Mouse (Mus musculus) forebrain, embryonic 15.5 days (tissue): ENCODE measurements at regions not wholly inside any gene's neighbourhood (a gene's known extent, or its start where the extent isn't known, plus 50 kb on each side); places are given as distances from the start of the nearest gene placed in this dataset.

ENCODE experiments used
- ATAC-seq: fragments of 200-750 bp; cut with Nextera tagmentation; replicated peaks from 2 replicates; pipeline ENCODE4 v1.8.0; 2017; ENCODE audit warnings: mild to moderate bottlenecking, moderate TSS enrichment, moderate library complexity
- H3K27ac ChIP-seq: fragments of 300-500 bp; sonication (generic); replicated peaks from 2 replicates; pipeline ENCODE4 v1.5.1; 2015; ENCODE audit warnings: mild to moderate bottlenecking, inconsistent platforms
- H3K27me3 ChIP-seq: fragments of 300-500 bp; sonication (generic); 2 replicates; pipeline ENCODE4 v1.6.1; 2015; ENCODE audit warnings: inconsistent platforms
- H3K36me3 ChIP-seq: fragments of 300-500 bp; sonication (generic); 2 replicates; pipeline ENCODE4 v1.6.1; 2015; ENCODE audit warnings: mild to moderate bottlenecking, inconsistent platforms
- H3K4me1 ChIP-seq: fragments of 300-500 bp; sonication (generic); 2 replicates; pipeline ENCODE4 v1.6.1; 2015; ENCODE audit warnings: inconsistent platforms
- H3K4me2 ChIP-seq: fragments of 300-500 bp; sonication (generic); replicated peaks from 2 replicates; pipeline ENCODE4 v1.6.1; 2015; ENCODE audit warnings: mild to moderate bottlenecking, inconsistent platforms
- H3K4me3 ChIP-seq: fragments of 300-500 bp; sonication (generic); 2 replicates; pipeline ENCODE4 v1.5.1; 2015; ENCODE audit warnings: mild to moderate bottlenecking, inconsistent platforms
- H3K9ac ChIP-seq: fragments of 300-500 bp; sonication (generic); replicated peaks from 2 replicates; pipeline ENCODE4 v1.6.1; 2015; ENCODE audit warnings: mild to moderate bottlenecking, inconsistent platforms
- H3K9me3 ChIP-seq: fragments of 300-500 bp; sonication (generic); 2 replicates; pipeline ENCODE4 v1.6.1; 2016; ENCODE audit warnings: inconsistent platforms
- WGBS: fragments of 180-500 bp; shearing (Covaris S2); methylation state at CpG from one replicate; pipeline ENCODE4 v1.1.7; 2015; ENCODE audit warnings: mixed read lengths; 5-methylcytosine and 5-hydroxymethylcytosine counted together

- no peak overlapping the region for H3K27ac ChIP-seq
- WGBS, result 40% methylated on average over 9 of the region's 9 CpGs
- H3K4me1 ChIP-seq, result peaks cover 6% of the 10 kb centered on the region; the same call in 1 of the 2 replicates
- H3K4me2 ChIP-seq, result no peak overlapping the region
- no peak for ATAC-seq
- H3K4me3 ChIP-seq, result no peak overlapping the region
- no peaks in the 10 kb centered on the region for H3K9me3 ChIP-seq
- no peaks in the 10 kb centered on the region for H3K27me3 ChIP-seq
- H3K9ac ChIP-seq, result no peak overlapping the region
- no peaks in the 10 kb centered on the region for H3K36me3 ChIP-seq
Measured at GRCm38 (mm10) chr4:87718166-87718805, 314.9 kb downstream of the Mllt3 start.

GRCm38 (mm10) chr4:87715212-87715933, 317.8 kb downstream of the Mllt3 start:
- 80% methylated on average over 11 of the region's 11 CpGs for WGBS
- no peaks in the 10 kb centered on the region for H3K9me3 ChIP-seq
- no peaks in the 10 kb centered on the region for H3K27me3 ChIP-seq
- no peak for ATAC-seq
- no peaks in the 10 kb centered on the region for H3K36me3 ChIP-seq
- H3K27ac ChIP-seq, result no peak overlapping the region
- no peak overlapping the region for H3K4me3 ChIP-seq
- no peak overlapping the region for H3K9ac ChIP-seq
- H3K4me2 ChIP-seq, result no peak overlapping the region
- peaks cover 6% of the 10 kb centered on the region; the same call in 1 of the 2 replicates for H3K4me1 ChIP-seq

- no peaks in the 10 kb centered on the region for H3K27me3 ChIP-seq
- ATAC-seq, result no peak
- no peak overlapping the region for H3K9ac ChIP-seq
- WGBS, result 92% methylated on average over 2 of the region's 2 CpGs
- H3K4me3 ChIP-seq, result no peak overlapping the region
- H3K4me1 ChIP-seq, result peaks cover 8% of the 10 kb centered on the region; the same call in 1 of the 2 replicates
- H3K27ac ChIP-seq, result no peak overlapping the region
- no peak overlapping the region for H3K4me2 ChIP-seq
- H3K9me3 ChIP-seq, result no peaks in the 10 kb centered on the region
- H3K36me3 ChIP-seq, result no peaks in the 10 kb centered on the region
Measured at GRCm38 (mm10) chr4:87712691-87713090, 320.5 kb downstream of the Mllt3 start.

GRCm38 (mm10) chr4:87712286-87712685, 320.9 kb downstream of the Mllt3 start:
- 93% methylated on average over 3 of the region's 3 CpGs for WGBS
- H3K9ac ChIP-seq, result no peak overlapping the region
- no peak for ATAC-seq
- no peaks in the 10 kb centered on the region for H3K27me3 ChIP-seq
- no peaks in the 10 kb centered on the region for H3K9me3 ChIP-seq
- H3K4me3 ChIP-seq, result no peak overlapping the region
- H3K4me2 ChIP-seq, result no peak overlapping the region
- H3K4me1 ChIP-seq, result peaks cover 8% of the 10 kb centered on the region; the same call in 1 of the 2 replicates
- H3K36me3 ChIP-seq, result no peaks in the 10 kb centered on the region
- H3K27ac ChIP-seq, result no peak overlapping the region

GRCm38 (mm10) chr4:87711185-87711827, 321.9 kb downstream of the Mllt3 start:
- H3K4me2 ChIP-seq, result no peak overlapping the region
- peaks cover 8% of the 10 kb centered on the region; the same call in 1 of the 2 replicates for H3K4me1 ChIP-seq
- no peak overlapping the region for H3K4me3 ChIP-seq
- ATAC-seq, result no peak
- H3K27ac ChIP-seq, result no peak overlapping the region
- no peaks in the 10 kb centered on the region for H3K36me3 ChIP-seq
- no peaks in the 10 kb centered on the region for H3K27me3 ChIP-seq
- no peak overlapping the region for H3K9ac ChIP-seq
- no peaks in the 10 kb centered on the region for H3K9me3 ChIP-seq
- WGBS, result 89% methylated on average over 8 of the region's 8 CpGs

- ATAC-seq, result peak; percentile 57; the same call in 1 of the 2 replicates
Measured at GRCm38 (mm10) chr4:87708981-87709645, 324.1 kb downstream of the Mllt3 start.

GRCm38 (mm10) chr4:87707386-87707785, 325.8 kb downstream of the Mllt3 start:
- Histone ChIP-seq H3K36me3 (no peaks in the 10 kb centered on the region), H3K4me1 (peaks cover 8% of the 10 kb centered on the region; the same call in 1 of the 2 replicates), H3K9ac (no peak overlapping the region), H3K4me3 (no peak overlapping the region), H3K4me2 (no peak overlapping the region), H3K27ac (no peak overlapping the region), H3K9me3 (no peaks in the 10 kb centered on the region), H3K27me3 (no peaks in the 10 kb centered on the region)
- no peak for ATAC-seq
- WGBS, result 56% methylated on average over 2 of the region's 2 CpGs

More at GRCm38 (mm10) chr4:87708981-87709645, 324.1 kb downstream of the Mllt3 start:
- Histone ChIP-seq H3K4me1 (peaks cover 8% of the 10 kb centered on the region; the same call in 1 of the 2 replicates), H3K4me3 (no peak overlapping the region), H3K27me3 (no peaks in the 10 kb centered on the region), H3K27ac (0 out of 2 replicates have a peak overlapping the region, but pooled peaks have one; percentile 15), H3K9ac (no peak overlapping the region), H3K4me2 (no peak overlapping the region), H3K36me3 (no peaks in the 10 kb centered on the region), H3K9me3 (no peaks in the 10 kb centered on the region)
- WGBS, result 7% methylated on average over 5 of the region's 5 CpGs

GRCm38 (mm10) chr4:87702834-87703233, 330.3 kb downstream of the Mllt3 start:
- Histone ChIP-seq H3K36me3 (no peaks in the 10 kb centered on the region), H3K9me3 (no peaks in the 10 kb centered on the region), H3K4me2 (no peak overlapping the region), H3K4me3 (no peak overlapping the region), H3K9ac (no peak overlapping the region), H3K4me1 (peaks cover 5% of the 10 kb centered on the region; the same call in 1 of the 2 replicates), H3K27ac (no peak overlapping the region), H3K27me3 (no peaks in the 10 kb centered on the region)
- ATAC-seq, result 0 out of 2 replicates have a peak, but pooled peaks have one; percentile 29
- 16% methylated on average over 4 of the region's 4 CpGs for WGBS

- no peak overlapping the region for H3K4me2 ChIP-seq
Measured at GRCm38 (mm10) chr4:87702290-87702689, 330.9 kb downstream of the Mllt3 start.

GRCm38 (mm10) chr4:87701024-87701423, 332.1 kb downstream of the Mllt3 start:
- Histone ChIP-seq H3K4me2 (no peak overlapping the region), H3K36me3 (no peaks in the 10 kb centered on the region), H3K4me3 (no peak overlapping the region), H3K9ac (no peak overlapping the region), H3K9me3 (no peaks in the 10 kb centered on the region), H3K27ac (no peak overlapping the region), H3K27me3 (no peaks in the 10 kb centered on the region), H3K4me1 (peaks cover 5% of the 10 kb centered on the region; the same call in 1 of the 2 replicates)
- 72% methylated on average over 4 of the region's 4 CpGs for WGBS
- ATAC-seq, result no peak

More at GRCm38 (mm10) chr4:87702290-87702689, 330.9 kb downstream of the Mllt3 start:
- no peak overlapping the region for H3K9ac ChIP-seq
- WGBS, result 88% methylated on average over 3 of the region's 3 CpGs
- H3K4me3 ChIP-seq, result no peak overlapping the region
- no peak for ATAC-seq
- H3K27me3 ChIP-seq, result no peaks in the 10 kb centered on the region
- H3K27ac ChIP-seq, result no peak overlapping the region
- H3K36me3 ChIP-seq, result no peaks in the 10 kb centered on the region
- H3K9me3 ChIP-seq, result no peaks in the 10 kb centered on the region
- peaks cover 5% of the 10 kb centered on the region; the same call in 1 of the 2 replicates for H3K4me1 ChIP-seq

- Histone ChIP-seq H3K4me1 (peaks cover 5% of the 10 kb centered on the region; the same call in 1 of the 2 replicates), H3K9ac (no peak overlapping the region), H3K4me3 (no peak overlapping the region), H3K9me3 (no peaks in the 10 kb centered on the region), H3K36me3 (no peaks in the 10 kb centered on the region), H3K27me3 (no peaks in the 10 kb centered on the region), H3K4me2 (no peak overlapping the region), H3K27ac (no peak overlapping the region)
- WGBS, result 93% methylated on average over 2 of the region's 2 CpGs
- no peak for ATAC-seq
Measured at GRCm38 (mm10) chr4:87700508-87700907, 332.7 kb downstream of the Mllt3 start.
